Mouse (Mus musculus) heart, postnatal 36 days (tissue): ENCODE results near the gene Zfp553. TPM values are rescaled to one million over a fixed set of nuclear protein-coding genes. Genes with fewer than 3 reads are reported as not detected.

Experiments used
- DNase-seq, 2 experiments: peaks; one replicate each; pipeline ENCODE4 v3.0.0; 2021 to 2022
- intact Hi-C: fragments of 180-260 bp; cut with DNase I; formaldehyde crosslinking; loops from one replicate; pipeline ENCODE4 v1.15.1; 2025
- total RNA-seq, 2 experiments: library from RNA; stranded (reverse); gene quantifications; 2 replicates each; pipeline ENCODE4 v1.2.3; 2021

Zfp553 gene
- 1 to 10 TPM; 6.0 to 6.6 TPM for total RNA-seq

GRCm38 (mm10) chr7:127232622-127233367 lies at the start of gene Zfp553, which contains the start of gene Sept1:
Gene Zfp553, plus strand, starts transcription at chr7:127233061.
Gene Sept1, minus strand, starts transcription at chr7:127233130.
- peak; percentile 84 to 89 for DNase-seq
- intact Hi-C loops = no loop called here

- intact Hi-C loops = no loop called here
- no peak for DNase-seq
These were observed 49.5 kb upstream of the Zfp553 start for GRCm38 (mm10) chr7:127183345-127183744.

DNA sequence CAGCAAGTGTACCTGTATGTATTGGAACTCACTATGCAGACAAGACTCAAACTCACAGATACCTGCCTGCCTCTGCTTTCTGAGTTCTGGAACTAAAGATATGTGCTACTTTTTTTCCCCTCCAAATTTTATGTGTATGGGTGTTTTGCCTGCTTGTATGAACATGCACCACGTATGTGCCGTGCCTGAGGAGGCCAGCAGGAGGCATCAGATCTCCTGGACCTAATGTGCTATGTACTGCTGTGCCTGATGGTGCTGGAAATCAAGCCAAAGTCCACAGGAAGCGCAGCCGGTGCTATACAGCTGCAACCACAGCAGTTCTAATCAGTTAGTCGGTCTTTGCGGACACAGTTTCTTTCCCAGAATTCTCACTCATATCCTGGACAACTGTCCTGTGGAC lies 49.0 kb upstream of the Zfp553 start:
- no peak for DNase-seq
- intact Hi-C loops = no loop called here

- intact Hi-C loops = loop anchor here (5.0 kb wide), 1 partner anchor 67 kb away; no protein-coding TSS in a partner anchor
- DNase-seq = no peak
These were observed 48.1 kb upstream of the Zfp553 start for GRCm38 (mm10) chr7:127184720-127185119.

DNA sequence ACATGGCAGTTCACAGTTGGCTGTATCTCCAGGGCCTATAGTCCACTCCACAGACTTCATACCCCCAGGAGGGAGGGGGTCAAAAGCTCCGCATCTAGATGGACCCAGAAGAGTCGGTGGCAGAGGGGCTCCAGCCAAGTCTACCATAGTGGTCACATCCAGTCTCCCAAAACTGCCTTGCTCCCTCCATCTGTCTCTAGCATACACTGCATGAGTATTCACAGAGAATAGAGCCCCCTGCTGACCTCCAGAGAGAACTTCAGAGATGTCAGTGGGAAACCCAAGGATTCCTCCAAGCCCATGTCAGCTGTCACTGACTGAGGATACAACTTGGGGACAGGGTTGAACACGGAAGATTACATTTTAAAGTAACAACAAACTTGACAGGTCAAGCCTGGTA lies 47.3 kb upstream of the Zfp553 start:
- intact Hi-C loops = loop anchor here (5.0 kb wide), 1 partner anchor 68 kb away; no protein-coding TSS in a partner anchor

GRCm38 (mm10) chr7:127187351-127187750 lies 45.5 kb upstream of the Zfp553 start:
- intact Hi-C loops = loop anchor here (5.0 kb wide), 1 partner anchor 70 kb away; no protein-coding TSS in a partner anchor
- no peak for DNase-seq

More for the DNA sequence above, 47.3 kb upstream of the Zfp553 start:
- no peak for DNase-seq

DNA sequence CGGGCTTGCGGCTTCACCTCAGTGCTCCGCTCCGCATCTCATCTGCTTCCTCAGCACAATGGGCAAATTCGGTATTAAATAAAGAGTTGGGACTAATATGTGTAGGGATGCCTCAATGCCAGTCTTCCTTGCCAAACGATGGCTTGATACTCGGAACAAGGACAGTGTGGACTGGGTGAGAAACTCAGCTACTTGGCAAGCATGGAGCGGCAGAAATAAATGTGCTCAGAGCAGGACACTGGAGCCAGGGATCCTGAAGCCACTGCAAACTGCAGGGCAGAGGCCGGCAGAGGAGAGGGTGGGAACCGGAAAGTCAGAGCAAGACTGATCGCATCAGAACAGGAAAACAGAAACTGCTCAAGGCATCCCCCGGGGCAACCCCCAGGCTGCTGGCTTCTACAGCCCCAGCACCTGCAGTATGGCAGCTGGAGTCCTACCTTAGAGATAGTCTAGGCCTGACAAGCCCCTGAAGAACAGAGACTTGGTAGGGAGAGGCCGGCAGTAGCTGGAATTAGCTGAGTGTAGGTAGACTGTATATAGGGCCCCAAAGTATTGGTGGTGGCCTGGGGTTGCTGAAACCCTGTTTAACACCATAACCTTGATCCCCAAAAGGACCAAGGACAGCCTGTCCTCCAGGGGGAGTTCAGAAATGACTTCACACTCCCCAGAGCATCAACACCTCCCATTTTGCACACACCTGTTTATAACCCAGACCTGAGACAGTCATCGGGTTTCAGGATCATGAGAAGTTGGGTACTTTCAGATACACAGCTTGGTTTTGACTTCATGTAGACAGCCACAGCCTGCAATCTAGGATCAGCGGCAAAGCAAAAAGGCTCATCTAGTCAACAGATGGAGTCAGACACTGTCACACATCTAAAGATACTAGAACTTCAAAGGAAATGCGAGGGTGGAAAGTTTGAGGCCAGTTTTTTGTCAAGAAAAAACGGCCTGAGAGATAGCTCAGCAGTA lies 44.3 kb upstream of the Zfp553 start:
- DNase-seq = no peak
- intact Hi-C loops = loop anchor here (5.0 kb wide), 1 partner anchor 71 kb away; no protein-coding TSS in a partner anchor

- no peak for DNase-seq
- intact Hi-C loops = no loop called here
These were observed 42.2 kb upstream of the Zfp553 start for GRCm38 (mm10) chr7:127190672-127191071.

DNA sequence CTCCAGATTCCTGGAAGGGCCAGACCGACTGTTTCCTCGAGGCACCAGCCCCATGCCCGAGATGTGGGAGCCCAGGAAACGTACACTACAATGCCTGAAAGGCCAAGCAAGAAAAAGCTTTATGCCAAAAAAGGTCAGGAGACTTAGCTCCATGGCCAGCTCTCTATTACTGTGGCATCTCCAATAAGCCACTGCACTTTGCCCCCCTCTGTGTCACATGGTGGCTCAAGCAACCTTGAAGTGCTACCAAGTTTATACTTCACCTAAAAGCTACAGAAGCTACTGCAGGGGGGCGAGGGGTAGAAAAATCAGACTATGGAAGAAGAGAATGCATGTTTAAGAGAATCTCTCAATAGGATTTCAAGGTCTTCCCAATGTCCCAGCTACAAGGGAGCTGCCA lies 39.9 kb upstream of the Zfp553 start:
- no peak for DNase-seq
- intact Hi-C loops = no loop called here

GRCm38 (mm10) chr7:127194011-127194632 lies 38.7 kb upstream of the Zfp553 start:
- intact Hi-C loops = no loop called here
- no peak for DNase-seq

- intact Hi-C loops = loop anchor here (5.0 kb wide), 2 partner anchors 152 to 332 kb away; partner anchors contain the start of genes Hirip3, Ino80e and Kif22
- DNase-seq = no peak
These were observed 38.2 kb upstream of the Zfp553 start for GRCm38 (mm10) chr7:127194633-127195029.

DNA sequence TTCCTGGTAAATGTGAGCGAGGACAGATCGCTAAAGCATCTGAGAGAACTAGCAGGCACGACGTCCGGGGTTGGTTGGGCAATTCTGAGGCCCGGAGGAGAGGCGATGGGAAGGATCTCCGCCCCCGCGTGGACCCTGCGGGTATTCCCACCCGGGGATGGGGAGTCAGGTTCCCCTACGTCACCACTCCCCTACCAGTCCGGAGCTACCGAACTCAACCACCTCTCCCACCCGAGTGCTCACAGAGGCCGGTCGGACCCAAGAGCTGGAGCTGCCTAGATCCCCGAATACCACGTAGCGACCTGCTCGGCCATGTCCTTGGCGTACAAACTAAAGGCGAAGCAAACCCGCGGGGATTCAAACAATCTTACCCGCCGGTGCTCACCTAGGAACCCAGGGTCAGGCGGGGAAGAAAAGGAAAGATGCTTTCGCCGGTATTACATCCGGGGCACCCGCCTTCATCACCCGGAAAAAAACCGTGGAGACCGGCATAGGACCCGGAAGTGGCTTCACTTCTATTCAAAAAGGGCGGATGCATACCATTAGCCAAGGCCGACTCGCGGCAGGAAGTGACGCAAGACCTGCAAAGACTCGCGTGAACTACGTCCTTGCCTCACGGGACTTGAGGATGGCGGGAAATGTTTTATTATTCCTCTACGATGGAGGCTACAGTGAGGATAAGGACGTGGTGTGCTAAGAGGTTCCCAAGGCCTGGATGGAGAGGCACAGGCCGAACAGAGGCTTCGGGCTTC lies 37.1 kb upstream of the Zfp553 start, which contains the start of gene Cd2bp2:
Cd2bp2 (minus strand) TSS at position 507 of the 752 bp plus-strand sequence.
- DNase-seq = peak; percentile 90 to 93
- intact Hi-C loops = loop anchor here (1.0 to 5.0 kb wide), 3 partner anchors 39 to 333 kb away; partner anchors contain the start of genes Hirip3, Ino80e and Kif22

GRCm38 (mm10) chr7:127196484-127196883 lies 36.4 kb upstream of the Zfp553 start:
- intact Hi-C loops = loop anchor here (1.0 to 5.0 kb wide), 3 partner anchors 38 to 334 kb away; partner anchors contain the start of genes Hirip3, Ino80e and Kif22
- DNase-seq = no peak

- intact Hi-C loops = no loop called here
These were observed 26.3 kb upstream of the Zfp553 start for GRCm38 (mm10) chr7:127206606-127207005.

DNA sequence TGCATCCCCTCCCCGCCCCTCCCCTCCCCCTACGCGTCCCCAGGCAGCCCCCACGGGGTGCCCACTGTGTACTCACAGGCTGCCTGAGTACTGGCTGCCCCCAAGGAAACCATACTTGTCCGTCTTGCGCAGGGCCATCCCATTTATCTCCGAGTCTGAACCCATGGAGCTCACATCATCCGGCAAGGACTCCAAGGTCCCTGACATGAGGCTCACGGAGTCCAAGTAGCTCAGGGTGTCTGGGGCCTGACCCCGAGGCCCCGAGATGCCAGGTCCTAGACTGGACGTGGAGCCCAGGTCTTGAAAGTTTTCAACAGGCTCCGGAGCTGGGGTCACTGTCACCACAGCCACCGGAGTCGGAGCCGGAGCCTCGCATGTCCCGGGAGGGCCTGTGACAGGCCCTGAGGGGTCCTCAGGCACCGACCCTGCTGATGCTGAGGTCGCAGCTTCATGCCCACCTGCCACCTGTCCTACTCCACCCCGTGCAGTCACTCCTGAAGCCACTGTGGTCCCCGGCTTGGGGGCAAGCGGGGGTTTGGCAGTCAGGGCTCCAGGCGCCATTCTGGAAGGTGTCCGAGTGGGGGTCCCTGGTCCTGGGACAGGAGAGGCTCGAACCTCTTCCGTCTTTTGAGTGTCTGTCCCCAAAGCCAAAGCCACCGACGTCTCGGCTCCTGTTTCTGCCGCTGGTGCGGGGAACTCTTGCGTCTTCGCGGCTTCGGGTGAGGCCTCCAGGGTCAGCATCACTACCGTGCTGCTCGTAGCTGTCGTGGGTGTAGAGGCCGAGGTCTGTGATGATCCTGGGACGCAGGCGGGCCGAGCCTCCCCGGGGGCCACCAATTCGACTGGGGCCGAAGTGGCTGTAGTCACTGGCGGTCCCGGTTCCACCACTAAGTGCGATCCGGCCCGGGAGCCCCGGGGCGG lies 25.2 kb upstream of the Zfp553 start:
- DNase-seq = peak in 1 of 2 experiments; percentile 31
- intact Hi-C loops = no loop called here

More at GRCm38 (mm10) chr7:127206606-127207005, 26.3 kb upstream of the Zfp553 start:
- DNase-seq = no peak

GRCm38 (mm10) chr7:127208295-127208552 lies 24.6 kb upstream of the Zfp553 start, which contains the start of gene Tbc1d10b:
Gene Tbc1d10b, minus strand, starts transcription at chr7:127208468.
- no peak for DNase-seq
- intact Hi-C loops = no loop called here

DNA sequence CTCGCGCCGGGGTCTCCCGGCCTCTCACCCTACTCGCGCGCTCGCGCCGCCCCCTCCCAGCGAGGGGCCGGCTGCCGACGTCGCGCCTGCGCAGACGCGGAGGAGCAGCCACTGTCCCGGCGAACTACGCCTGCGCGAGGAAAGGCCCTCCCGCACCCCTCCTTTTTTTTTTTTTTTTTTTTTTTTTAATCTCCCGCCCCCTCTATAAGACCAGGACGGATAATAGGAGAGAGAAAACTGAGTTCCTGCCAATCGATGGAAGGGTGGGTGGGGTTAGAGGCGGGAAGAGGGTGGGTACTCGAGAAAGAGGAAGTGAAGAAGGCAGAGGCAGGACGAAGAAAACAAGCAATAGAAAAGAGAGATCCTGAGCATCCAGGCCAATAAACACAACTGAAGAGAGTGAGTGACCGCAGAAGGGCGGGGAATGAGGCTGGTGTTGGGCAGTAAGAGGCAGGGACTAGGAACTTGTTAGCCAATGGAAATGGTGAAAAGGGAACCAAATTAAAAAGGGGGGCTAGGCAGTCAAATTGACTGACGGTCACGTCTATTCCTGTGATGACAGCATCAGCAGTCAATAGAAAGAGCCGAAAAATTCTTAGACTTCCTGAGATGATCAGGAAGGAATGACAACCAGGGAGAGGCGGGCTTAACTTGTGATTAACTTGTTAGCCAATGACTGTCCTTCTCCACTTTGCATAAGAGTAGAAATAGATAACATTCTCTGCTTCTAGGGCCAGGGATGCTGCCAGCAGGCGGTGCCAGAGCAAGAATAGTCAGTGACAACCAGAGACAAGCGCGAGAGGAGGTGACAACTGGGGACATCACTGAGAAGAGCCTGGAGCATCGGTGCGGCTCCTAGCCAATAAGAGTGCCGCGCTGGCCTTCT lies 24.1 kb upstream of the Zfp553 start, which contains the start of gene Mylpf:
Mylpf (plus strand) TSS at position 338 of the 886 bp plus-strand sequence.
- peak; percentile 91 to 93 for DNase-seq
- intact Hi-C loops = no loop called here
